In genomic region chr16:41835745-41836144, GRCm38 (mm10) we compare ENCODE assay signal across 11 mouse cellular contexts.
DNase-seq lines count a peak whose midpoint lies in the region; ATAC-seq and TF ChIP-seq lines count a peak whose summit lies in the region.
"Had no signal": no experiment of that assay in that cellular context is flagged by ENCODE, and none has a peak within 500 bp of the region (broad histone marks: within the 10 kb centered on the region; RNA-seq: fewer than 3 reads in every experiment).

No protein-coding gene starts in this region.

- no peak overlapping the region for H3K27ac ChIP-seq in forebrain, postnatal 0 days (ENCODE audit: low read depth, low read length)
- no peak overlapping the region for H3K27ac ChIP-seq in forebrain, embryonic 12.5 days
- H3K27ac ChIP-seq in left cerebral cortex, adult 2 months = no peak overlapping the region; the same call in 1 of the 2 replicates
- H3K27ac ChIP-seq: liver, embryonic 13.5 days had no signal

- H3K36me3 ChIP-seq in forebrain, postnatal 0 days (ENCODE audit: insufficient read depth) = no peaks in the 10 kb centered on the region
- H3K36me3 ChIP-seq in forebrain, embryonic 12.5 days (replicated peaks) = no peaks in the 10 kb centered on the region
- H3K36me3 ChIP-seq: liver, embryonic 13.5 days had no signal

- no peak for ATAC-seq in forebrain, postnatal 0 days
- no peak for ATAC-seq in forebrain, embryonic 12.5 days (ENCODE audit: low FRiP score)
- ATAC-seq: CD4-positive, CD25-positive, alpha-beta regulatory T cell, adult 4 months had no signal

- no peaks in the 10 kb centered on the region for H3K9me3 ChIP-seq in forebrain, postnatal 0 days (ENCODE audit: low read length)
- H3K9me3 ChIP-seq in forebrain, embryonic 12.5 days = no peaks in the 10 kb centered on the region
- H3K9me3 ChIP-seq: liver, embryonic 13.5 days had no signal

- H3K27me3 ChIP-seq in forebrain, postnatal 0 days (ENCODE audit: insufficient read depth, low read length) = no peaks in the 10 kb centered on the region
- H3K27me3 ChIP-seq in forebrain, embryonic 12.5 days = no peaks in the 10 kb centered on the region
- H3K27me3 ChIP-seq: liver, embryonic 13.5 days had no signal

- TF ChIP-seq CTCF in forebrain, postnatal 0 days (IDR thresholded peaks at IDR 0.05; ENCODE audit: low read depth) = peak; percentile 82
- TF ChIP-seq CTCF in left cerebral cortex, adult 2 months (IDR thresholded peaks at IDR 0.05) = peak; percentile 92

- no peaks in the 10 kb centered on the region for H3K4me1 ChIP-seq in forebrain, postnatal 0 days (ENCODE audit: insufficient read depth)
- no peaks in the 10 kb centered on the region for H3K4me1 ChIP-seq in forebrain, embryonic 12.5 days
- H3K4me1 ChIP-seq: liver, embryonic 13.5 days had no signal

- intact Hi-C loops in left cerebral cortex, adult 2 months (cut with DNase I) = loop anchor here (2.0 to 5.0 kb wide), 3 partner anchors 303 to 577 kb away; no protein-coding TSS in a partner anchor
- intact Hi-C loops in left cerebral cortex, postnatal 14 days (cut with DNase I) = loop anchor here (5.0 kb wide), 1 partner anchor 313 kb away; no protein-coding TSS in a partner anchor

- H3K4me3 ChIP-seq in forebrain, postnatal 0 days (ENCODE audit: low read depth, low read length) = no peak overlapping the region
- H3K4me3 ChIP-seq in forebrain, embryonic 12.5 days (replicated peaks) = no peak overlapping the region
- no peak overlapping the region for H3K4me3 ChIP-seq in left cerebral cortex, adult 2 months
- H3K4me3 ChIP-seq: liver, embryonic 13.5 days had no signal

- no peak overlapping the region for H3K9ac ChIP-seq in forebrain, postnatal 0 days
- no peak overlapping the region for H3K9ac ChIP-seq in forebrain, embryonic 12.5 days
- H3K9ac ChIP-seq: liver, embryonic 13.5 days had no signal

- no peak overlapping the region for H3K4me2 ChIP-seq in forebrain, postnatal 0 days (ENCODE audit: low read depth)
- H3K4me2 ChIP-seq in forebrain, embryonic 12.5 days = no peak overlapping the region
- H3K4me2 ChIP-seq: liver, embryonic 13.5 days had no signal

- WGBS in forebrain, postnatal 0 days = 42% methylated on average over 6 of the region's 6 CpGs
- WGBS in forebrain, embryonic 12.5 days = 53% methylated on average over 6 of the region's 6 CpGs

- DNase-seq in forebrain, postnatal 0 days = peak; percentile 37
- DNase-seq in left cerebral cortex, adult 2 months (ENCODE audit: extremely low spot score in 1 of 2, low spot score in 2 of 2) = no peak
- no peak for DNase-seq in left cerebral cortex, postnatal 14 days (ENCODE audit: low spot score in 2 of 2)
- peak; percentile 26 for DNase-seq in ES-CJ7 (ENCODE audit: low read depth, low spot score)
- DNase-seq in embryo, embryonic 11 days = peak; percentile 50
- DNase-seq in urinary bladder, postnatal 25 days (ENCODE audit: low spot score) = no peak
- DNase-seq in layer of hippocampus, adult 9-10 months (ENCODE audit: low spot score) = no peak
- DNase-seq: heart, postnatal 36 days; liver, embryonic 13.5 days had no signal

Comparison
In these comparisons a context has a peak if more than half of its experiments do, and no peak if none do; other contexts are left out.
1. DNase-seq: peak in forebrain, postnatal 0 days (single experiment), ES-CJ7 (single experiment) and embryo, embryonic 11 days (single experiment); none in left cerebral cortex, adult 2 months (0 of 2), left cerebral cortex, postnatal 14 days (0 of 2), urinary bladder, postnatal 25 days (single experiment) and layer of hippocampus, adult 9-10 months (single experiment).